9 mouse cellular contexts compared by ENCODE assay signal in the genomic region with DNA sequence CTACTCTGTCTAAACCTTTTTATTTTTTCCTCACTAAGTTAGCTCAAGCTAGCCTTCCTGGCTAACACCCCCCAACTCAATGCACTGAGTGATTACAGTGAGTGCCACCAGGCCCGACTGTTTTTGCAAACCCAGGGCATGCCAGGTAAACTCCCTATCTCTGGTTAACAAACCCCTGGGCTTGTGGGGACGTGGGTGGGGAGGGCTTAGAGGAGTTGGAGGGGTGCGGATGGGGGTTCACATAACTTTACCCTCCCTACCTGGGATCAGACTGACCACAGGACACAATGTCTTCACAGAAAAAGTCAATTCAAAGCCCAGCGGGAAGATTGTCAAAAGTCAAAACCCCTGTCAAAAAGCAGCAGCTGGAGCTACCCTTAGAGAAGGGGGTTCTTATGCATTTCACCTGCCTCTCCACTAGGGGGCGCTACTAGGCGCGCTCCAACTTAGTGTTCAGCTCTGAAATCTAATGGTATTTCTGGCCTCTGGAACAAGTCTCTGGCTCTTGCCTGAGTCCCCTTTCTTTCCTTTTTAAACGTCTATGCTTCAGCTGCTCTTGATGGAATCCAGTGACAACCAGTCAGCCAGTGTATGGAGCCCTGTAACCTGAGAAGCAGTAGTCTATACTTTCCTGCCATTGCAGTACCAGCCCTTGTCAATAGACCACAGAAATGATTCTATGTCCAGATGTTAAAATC. TPM values are rescaled to one million over a fixed set of nuclear protein-coding genes. Genes with fewer than 3 reads are reported as not detected.
A peak's percentile ranks its signal among the peaks of the same experiment; 100 is the strongest.
DNase-seq lines count a peak whose midpoint lies in the region; ATAC-seq and TF ChIP-seq lines count a peak whose summit lies in the region.
"Had no signal": no experiment of that assay in that cellular context is flagged by ENCODE, and none has a peak within 500 bp of the region (broad histone marks: within the 10 kb centered on the region; RNA-seq: fewer than 3 reads in every experiment).

No protein-coding gene starts in this region.

- intact Hi-C loops in heart, postnatal 36 days (cut with DNase I), result loop anchor here (1.0 kb wide), 1 partner anchor 75 kb away; no protein-coding TSS in a partner anchor
- intact Hi-C loops in left cerebral cortex, postnatal 4 days (cut with DNase I), result loop anchor here (5.0 kb wide), 1 partner anchor 75 kb away; no protein-coding TSS in a partner anchor

- peak; percentile 84 for ATAC-seq in Patski
- ATAC-seq in monocyte, adult 5-6 weeks (replicated peaks; ENCODE audit: insufficient number of reproducible peaks, low FRiP score, low TSS enrichment, poor library complexity, severe bottlenecking), result peak; percentile 47; the same call in 1 of the 2 replicates

- H3K4me3 ChIP-seq in layer of hippocampus, adult 2 months, result no peak overlapping the region

- CTCF ChIA-PET in Patski (lab: Charles Lee), result interaction anchor here (0.6 to 3.6 kb wide), 12 partner anchors 9 to 130 kb away, joined by 3 to 49 read pairs (median 4); no protein-coding TSS in a partner anchor

- in situ Hi-C loops in Patski (cut with MboI; ENCODE audit: low pct_unique_long_range_greater_than_20kb), result loop anchor here (5.0 kb wide), 1 partner anchor 75 kb away; no protein-coding TSS in a partner anchor

- no peaks in the 10 kb centered on the region for H3K27me3 ChIP-seq in Patski

- POLR2A ChIA-PET in Patski (lab: Charles Lee), result interaction anchor here (0.8 to 1.3 kb wide), 2 partner anchors 42 to 75 kb away, joined by 3 to 4 read pairs; a partner anchor contains a TSS

- TF ChIP-seq CTCF in layer of hippocampus, adult 2 months (conservative IDR thresholded peaks at IDR 0.05), result peak; percentile 97
- peak; percentile 90 for TF ChIP-seq CTCF in Patski (IDR thresholded peaks at IDR 0.05)

- H3K27ac ChIP-seq in layer of hippocampus, adult 2 months, result no peak overlapping the region

- DNase-seq in layer of hippocampus, adult 2 months (ENCODE audit: low spot score in 2 of 2), result peak in 1 of 2 experiments; percentile 69
- DNase-seq in layer of hippocampus, adult 9-10 months (ENCODE audit: low spot score), result no peak
- DNase-seq in Patski (ENCODE audit: low read depth, low spot score), result no peak
- DNase-seq in cerebellum, postnatal 10 days, result peak; percentile 73 to 78
- peak; percentile 48 to 60 for DNase-seq in heart, postnatal 36 days
- DNase-seq in left cerebral cortex, postnatal 4 days, result peak; percentile 53
- DNase-seq in thymus, postnatal 36 days, result peak; percentile 30 to 38

RNA-seq across cellular contexts. Expression of a gene that starts 12.1 kb away (rescaled TPM):
- total RNA-seq in layer of hippocampus, adult 2 months (2021), result 10 to 100 TPM; 12.5 to 16.1 TPM
- polyA plus RNA-seq in Patski (2021), result 18.6 TPM
- total RNA-seq in heart, postnatal 36 days (2021), result 1 to 10 TPM; 4.9 to 5.3 TPM
- total RNA-seq in left cerebral cortex, postnatal 4 days (2021), result 10 to 100 TPM; 16.2 to 18.6 TPM
- total RNA-seq in monocyte, adult 5-6 weeks (2017), result 44.1 to 75.6 TPM (median 51.6 TPM) in 3 replicates

RNA-seq across cellular contexts. Expression of a gene that starts 19.0 kb away (rescaled TPM):
- 10 to 100 TPM; 57.8 to 58.0 TPM for total RNA-seq in layer of hippocampus, adult 2 months (2021)
- 22.6 TPM for polyA plus RNA-seq in Patski (2021)
- 10 to 100 TPM; 18.9 to 19.4 TPM for total RNA-seq in heart, postnatal 36 days (2021)
- total RNA-seq in left cerebral cortex, postnatal 4 days (2021), result 10 to 100 TPM; 64.0 to 65.2 TPM
- total RNA-seq in monocyte, adult 5-6 weeks (2017), result 28.9 to 34.8 TPM (median 29.1 TPM) in 3 replicates

RNA-seq across cellular contexts. Expression of a gene that starts 24.6 kb away (rescaled TPM):
- total RNA-seq in layer of hippocampus, adult 2 months (2021), result under 1 TPM in 1 of 2 experiments, not detected in 1; 0.12 TPM
- polyA plus RNA-seq in Patski (2021), result not detected
- not detected for total RNA-seq in heart, postnatal 36 days (2021)
- total RNA-seq in left cerebral cortex, postnatal 4 days (2021), result not detected
- not detected in 3 replicates for total RNA-seq in monocyte, adult 5-6 weeks (2017)
- polyA plus RNA-seq: neural tube, embryonic 14.5 days had no signal

RNA-seq across cellular contexts. Expression of a gene that starts 41.6 kb away (rescaled TPM):
- total RNA-seq in layer of hippocampus, adult 2 months (2021), result 10 to 100 TPM; 24.1 to 24.4 TPM
- polyA plus RNA-seq in Patski (2021), result 27.8 TPM
- total RNA-seq in heart, postnatal 36 days (2021), result 1 to 10 TPM; 3.6 to 5.8 TPM
- 10 to 100 TPM; 21.5 to 25.0 TPM for total RNA-seq in left cerebral cortex, postnatal 4 days (2021)
- not detected in 3 replicates for total RNA-seq in monocyte, adult 5-6 weeks (2017)

Comparison
In these comparisons a context has a peak if more than half of its experiments do, and no peak if none do; other contexts are left out.
1. DNase-seq: peak in cerebellum, postnatal 10 days (2 of 2), heart, postnatal 36 days (2 of 2), left cerebral cortex, postnatal 4 days (single experiment) and thymus, postnatal 36 days (2 of 2); none in layer of hippocampus, adult 9-10 months (single experiment) and Patski (single experiment).